Mouse (Mus musculus): Measurements from ENCODE around the gene Mdfi. TPM values are rescaled to one million over a fixed set of nuclear protein-coding genes. Genes with fewer than 3 reads are reported as not detected.
"Not testable (repeated sequence)": the region's sequence is repeated elsewhere in the genome, so short reads cannot be mapped to it uniquely, and the experiment has no call there.

The Mdfi gene
- polyA plus RNA-seq, 1 experiment from 2014 or later: 32.0 TPM

DNA sequence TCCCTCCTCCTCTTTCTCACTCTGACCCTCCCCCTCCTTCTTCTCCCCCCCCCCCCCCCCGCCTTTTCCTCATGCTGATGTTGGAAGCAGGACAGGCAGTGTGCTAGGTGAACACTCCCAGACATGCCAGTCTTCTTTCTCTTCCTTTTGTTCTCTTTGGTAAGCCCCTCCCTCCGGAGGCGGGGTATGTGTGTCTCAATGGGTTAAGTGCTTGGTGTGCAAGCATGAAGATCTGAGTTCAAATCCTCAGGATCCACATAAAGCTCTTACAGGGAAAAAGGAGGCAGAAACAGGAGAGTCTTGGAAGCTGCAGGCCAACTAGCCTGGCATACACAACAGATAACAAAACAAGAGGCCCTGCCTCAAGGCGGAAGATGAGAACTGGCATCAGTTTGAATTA lies 18.8 kb upstream of the Mdfi start:
- H3K4me3 ChIP-seq (ENCODE audit: low read depth, low read length): no peak overlapping the region
- H3K4me2 ChIP-seq (replicated peaks; ENCODE audit: low read depth, low read length): no peak overlapping the region
- no peaks in the 10 kb centered on the region for H3K9me3 ChIP-seq (ENCODE audit: control insufficient read depth, low read depth, low read length)
- ATAC-seq (ENCODE audit: insufficient number of reproducible peaks, insufficient read depth, low FRiP score, low read depth): no peak
- WGBS: 100% methylated on average over 3 of the region's 4 CpGs
- no peak overlapping the region for H3K27ac ChIP-seq (ENCODE audit: low read length)
- no peaks in the 10 kb centered on the region for H3K36me3 ChIP-seq (ENCODE audit: control insufficient read depth, insufficient read depth, low read length)
- 0 out of 2 replicates have a peak, but pooled peaks cover 3% of the 10 kb centered on the region for H3K4me1 ChIP-seq (ENCODE audit: control insufficient read depth, insufficient read depth, low read length)
- H3K9ac ChIP-seq (replicated peaks; ENCODE audit: low read depth, low read length): no peak overlapping the region
- no peaks in the 10 kb centered on the region for H3K27me3 ChIP-seq (ENCODE audit: control insufficient read depth, insufficient read depth, low read length)

GRCm38 (mm10) chr17:47851798-47852360 lies 17.4 kb upstream of the Mdfi start:
- ATAC-seq (ENCODE audit: insufficient number of reproducible peaks, insufficient read depth, low FRiP score, low read depth): peak; percentile 79
- not testable (repeated sequence) for H3K27me3 ChIP-seq (ENCODE audit: control insufficient read depth, insufficient read depth, low read length); H3K4me1 ChIP-seq (ENCODE audit: control insufficient read depth, insufficient read depth, low read length); H3K9ac ChIP-seq (replicated peaks; ENCODE audit: low read depth, low read length); H3K36me3 ChIP-seq (ENCODE audit: control insufficient read depth, insufficient read depth, low read length); H3K9me3 ChIP-seq (ENCODE audit: control insufficient read depth, low read depth, low read length)
- Histone ChIP-seq H3K4me3 (ENCODE audit: low read depth, low read length) (peak overlapping the region; percentile 12; the same call in 1 of the 2 replicates), H3K27ac (ENCODE audit: low read length) (peak overlapping the region; percentile 36; the same call in 1 of the 2 replicates), H3K4me2 (replicated peaks; ENCODE audit: low read depth, low read length) (peak overlapping the region; percentile 40)
- 6% methylated on average over 22 of the region's 22 CpGs for WGBS

DNA sequence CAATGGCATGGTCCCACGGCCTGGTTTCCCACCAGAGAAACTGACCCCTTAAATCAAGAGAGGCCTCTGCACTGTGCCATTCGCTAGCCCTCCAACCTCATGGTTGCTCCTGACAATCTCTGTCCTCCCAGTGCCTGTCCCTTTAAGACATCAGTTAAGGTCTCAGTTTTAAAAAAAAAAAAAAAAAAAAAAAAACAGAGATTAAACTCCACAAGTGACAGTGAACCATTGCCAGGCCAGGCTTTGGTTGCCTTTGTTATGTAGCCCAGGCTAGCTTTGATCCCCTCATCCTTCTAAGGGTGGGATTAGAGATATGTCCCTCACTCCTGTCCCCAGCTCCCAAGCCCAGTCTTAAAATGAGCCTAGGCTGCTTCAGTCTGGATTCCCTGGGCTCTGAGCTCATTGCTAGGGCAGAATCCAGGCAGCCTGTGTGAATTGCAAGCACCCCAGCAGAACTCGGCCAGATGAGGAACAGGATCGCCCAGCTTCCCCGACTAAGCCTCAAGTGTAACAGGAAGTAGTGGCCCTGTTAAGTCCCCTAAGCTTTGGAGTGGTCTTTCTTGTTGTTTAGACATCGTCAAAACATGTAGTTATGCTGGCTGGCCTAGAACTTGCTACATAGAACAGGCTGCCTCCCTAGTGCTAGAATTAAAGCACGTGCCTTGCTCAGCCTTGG lies 16.3 kb upstream of the Mdfi start:
- ATAC-seq (ENCODE audit: insufficient number of reproducible peaks, insufficient read depth, low FRiP score, low read depth): no peak
- no peaks in the 10 kb centered on the region for H3K36me3 ChIP-seq (ENCODE audit: control insufficient read depth, insufficient read depth, low read length)
- H3K9me3 ChIP-seq (ENCODE audit: control insufficient read depth, low read depth, low read length): no peaks in the 10 kb centered on the region
- 0 out of 2 replicates have a peak, but pooled peaks cover 3% of the 10 kb centered on the region for H3K4me1 ChIP-seq (ENCODE audit: control insufficient read depth, insufficient read depth, low read length)
- WGBS: 72% methylated on average over 7 of the region's 7 CpGs
- no peak overlapping the region for H3K4me3 ChIP-seq (ENCODE audit: low read depth, low read length)
- no peak overlapping the region for H3K27ac ChIP-seq (ENCODE audit: low read length)
- no peaks in the 10 kb centered on the region for H3K27me3 ChIP-seq (ENCODE audit: control insufficient read depth, insufficient read depth, low read length)
- no peak overlapping the region for H3K4me2 ChIP-seq (replicated peaks; ENCODE audit: low read depth, low read length)
- no peak overlapping the region for H3K9ac ChIP-seq (replicated peaks; ENCODE audit: low read depth, low read length)

- no peak overlapping the region for H3K9ac ChIP-seq (replicated peaks; ENCODE audit: low read depth, low read length)
- no peak overlapping the region for H3K4me2 ChIP-seq (replicated peaks; ENCODE audit: low read depth, low read length)
- H3K9me3 ChIP-seq (ENCODE audit: control insufficient read depth, low read depth, low read length): no peaks in the 10 kb centered on the region
- H3K27me3 ChIP-seq (ENCODE audit: control insufficient read depth, insufficient read depth, low read length): no peaks in the 10 kb centered on the region
- H3K27ac ChIP-seq (ENCODE audit: low read length): no peak overlapping the region
- H3K4me3 ChIP-seq (ENCODE audit: low read depth, low read length): no peak overlapping the region
- WGBS: 79% methylated on average over 3 of the region's 3 CpGs
- no peak for ATAC-seq (ENCODE audit: insufficient number of reproducible peaks, insufficient read depth, low FRiP score, low read depth)
- H3K4me1 ChIP-seq (ENCODE audit: control insufficient read depth, insufficient read depth, low read length): 0 out of 2 replicates have a peak, but pooled peaks cover 3% of the 10 kb centered on the region
- H3K36me3 ChIP-seq (ENCODE audit: control insufficient read depth, insufficient read depth, low read length): no peaks in the 10 kb centered on the region
These were observed 15.5 kb upstream of the Mdfi start for GRCm38 (mm10) chr17:47850035-47850434.

DNA sequence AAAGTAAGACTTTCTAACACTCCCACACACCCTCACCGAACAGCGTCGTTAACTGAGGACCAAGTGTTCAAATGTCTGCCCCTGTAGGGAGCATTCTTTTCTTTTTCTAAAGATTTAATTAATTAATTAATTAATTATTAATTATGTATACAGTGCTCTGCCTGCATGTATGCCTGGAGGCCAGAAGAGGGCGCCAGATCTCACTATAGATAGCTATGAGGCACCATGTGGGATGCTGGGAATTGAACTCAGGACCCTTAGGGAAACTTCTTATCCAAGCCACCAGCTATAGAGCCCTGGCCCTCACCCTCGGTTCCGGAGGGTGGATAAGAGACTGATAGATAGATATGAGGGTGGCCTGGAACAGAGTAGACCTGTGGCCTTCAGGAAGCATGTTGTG lies 13.5 kb upstream of the Mdfi start:
- Histone ChIP-seq H3K27me3 (ENCODE audit: control insufficient read depth, insufficient read depth, low read length) (no peaks in the 10 kb centered on the region), H3K9ac (replicated peaks; ENCODE audit: low read depth, low read length) (no peak overlapping the region), H3K36me3 (ENCODE audit: control insufficient read depth, insufficient read depth, low read length) (no peaks in the 10 kb centered on the region), H3K4me2 (replicated peaks; ENCODE audit: low read depth, low read length) (no peak overlapping the region), H3K9me3 (ENCODE audit: control insufficient read depth, low read depth, low read length) (no peaks in the 10 kb centered on the region), H3K27ac (ENCODE audit: low read length) (no peak overlapping the region), H3K4me1 (ENCODE audit: control insufficient read depth, insufficient read depth, low read length) (0 out of 2 replicates have a peak, but pooled peaks cover 3% of the 10 kb centered on the region), H3K4me3 (ENCODE audit: low read depth, low read length) (no peak overlapping the region)
- ATAC-seq (ENCODE audit: insufficient number of reproducible peaks, insufficient read depth, low FRiP score, low read depth): no peak
- WGBS: 81% methylated on average over 6 of the region's 6 CpGs

DNA sequence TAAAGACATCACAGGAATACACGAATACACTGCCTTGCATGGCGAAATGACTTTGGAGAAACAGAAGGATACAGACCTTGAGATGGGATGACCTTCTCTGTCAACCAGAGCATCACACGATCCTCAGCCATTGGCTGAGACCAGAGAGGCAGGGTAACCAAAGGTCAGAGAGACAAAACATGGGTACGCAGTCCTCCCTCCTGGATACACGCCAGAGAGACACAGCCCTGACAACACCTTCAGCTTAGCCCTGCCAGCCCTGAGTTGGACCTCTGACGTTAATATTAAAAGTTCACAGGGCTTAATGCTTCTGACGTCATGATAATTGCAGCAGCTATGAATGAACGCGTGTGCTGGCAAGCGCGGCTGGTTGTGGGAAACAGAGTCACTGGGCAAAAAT lies 11.1 kb upstream of the Mdfi start:
- no peak overlapping the region for H3K4me2 ChIP-seq (replicated peaks; ENCODE audit: low read depth, low read length)
- no peaks in the 10 kb centered on the region for H3K27me3 ChIP-seq (ENCODE audit: control insufficient read depth, insufficient read depth, low read length)
- no peak for ATAC-seq (ENCODE audit: insufficient number of reproducible peaks, insufficient read depth, low FRiP score, low read depth)
- 70% methylated on average over 11 of the region's 11 CpGs for whole genome bisulfite sequencing
- H3K36me3 ChIP-seq (ENCODE audit: control insufficient read depth, insufficient read depth, low read length): no peaks in the 10 kb centered on the region
- no peaks in the 10 kb centered on the region for H3K9me3 ChIP-seq (ENCODE audit: control insufficient read depth, low read depth, low read length)
- no peak overlapping the region for H3K4me3 ChIP-seq (ENCODE audit: low read depth, low read length)
- no peak overlapping the region for H3K9ac ChIP-seq (replicated peaks; ENCODE audit: low read depth, low read length)
- no peak overlapping the region for H3K27ac ChIP-seq (ENCODE audit: low read length)
- H3K4me1 ChIP-seq (ENCODE audit: control insufficient read depth, insufficient read depth, low read length): peaks cover 5% of the 10 kb centered on the region; the same call in 1 of the 2 replicates

GRCm38 (mm10) chr17:47843465-47843864 lies 9.0 kb upstream of the Mdfi start:
- WGBS: 89% methylated on average over 3 of the region's 3 CpGs
- H3K4me3 ChIP-seq (ENCODE audit: low read depth, low read length): no peak overlapping the region
- peaks cover 5% of the 10 kb centered on the region; the same call in 1 of the 2 replicates for H3K4me1 ChIP-seq (ENCODE audit: control insufficient read depth, insufficient read depth, low read length)
- H3K9ac ChIP-seq (replicated peaks; ENCODE audit: low read depth, low read length): no peak overlapping the region
- no peaks in the 10 kb centered on the region for H3K27me3 ChIP-seq (ENCODE audit: control insufficient read depth, insufficient read depth, low read length)
- H3K36me3 ChIP-seq (ENCODE audit: control insufficient read depth, insufficient read depth, low read length): no peaks in the 10 kb centered on the region
- no peak overlapping the region for H3K4me2 ChIP-seq (replicated peaks; ENCODE audit: low read depth, low read length)
- ATAC-seq (ENCODE audit: insufficient number of reproducible peaks, insufficient read depth, low FRiP score, low read depth): no peak
- no peaks in the 10 kb centered on the region for H3K9me3 ChIP-seq (ENCODE audit: control insufficient read depth, low read depth, low read length)
- no peak overlapping the region for H3K27ac ChIP-seq (ENCODE audit: low read length)

- WGBS: 59% methylated on average over 19 of the region's 19 CpGs
These were observed 7.6 kb upstream of the Mdfi start for GRCm38 (mm10) chr17:47841931-47842623.

More at GRCm38 (mm10) chr17:47841931-47842623, 7.6 kb upstream of the Mdfi start:
- H3K36me3 ChIP-seq (ENCODE audit: control insufficient read depth, insufficient read depth, low read length): no peaks in the 10 kb centered on the region
- ATAC-seq (ENCODE audit: insufficient number of reproducible peaks, insufficient read depth, low FRiP score, low read depth): no peak
- H3K27ac ChIP-seq (ENCODE audit: low read length): peak overlapping the region; percentile 29; the same call in 1 of the 2 replicates
- no peak overlapping the region for H3K9ac ChIP-seq (replicated peaks; ENCODE audit: low read depth, low read length)
- H3K9me3 ChIP-seq (ENCODE audit: control insufficient read depth, low read depth, low read length): no peaks in the 10 kb centered on the region
- peaks cover 7% of the 10 kb centered on the region; the same call in 1 of the 2 replicates for H3K4me1 ChIP-seq (ENCODE audit: control insufficient read depth, insufficient read depth, low read length)
- H3K27me3 ChIP-seq (ENCODE audit: control insufficient read depth, insufficient read depth, low read length): no peaks in the 10 kb centered on the region
- no peak overlapping the region for H3K4me3 ChIP-seq (ENCODE audit: low read depth, low read length)
- no peak overlapping the region for H3K4me2 ChIP-seq (replicated peaks; ENCODE audit: low read depth, low read length)
